Mouse (Mus musculus) bone marrow, adult 2 months (tissue): Measurements from ENCODE around the gene Ankrd63.

Experiments used
- CTCF ChIP-seq: fragments of 200-500 bp; IDR thresholded peaks from 2 replicates; pipeline ENCODE4 v1.5.1; 2011; ENCODE audit warnings: low read length, control low read depth; ENCODE audit not compliant: control insufficient read depth, insufficient read depth
- POLR2A ChIP-seq: fragments of 200-500 bp; IDR thresholded peaks from 2 replicates; pipeline ENCODE4 v1.6.1; 2011; ENCODE audit warnings: low read depth, mild to moderate bottlenecking, control low read depth, low read length, borderline replicate concordance; ENCODE audit not compliant: control insufficient read depth

- TF ChIP-seq POLR2A: no peak
- TF ChIP-seq CTCF: no peak
These were observed 5.8 kb downstream of the Ankrd63 start for GRCm38 (mm10) chr2:118697955-118698354.
